Mouse (Mus musculus) MEL (cell line): ENCODE results near the gene Rhog. TPM values are rescaled to one million over a fixed set of nuclear protein-coding genes. Genes with fewer than 3 reads are reported as not detected.

Experiments used
- DNase-seq: peaks from one replicate; pipeline ENCODE4 v3.0.0; 2011; ENCODE audit warnings: low read depth, low spot score
- H3K27ac ChIP-seq: 2 replicates; pipeline ENCODE4 v1.5.1; 2012; ENCODE audit warnings: low read depth, mild to moderate bottlenecking, control low read depth, low read length, moderate library complexity; ENCODE audit not compliant: control insufficient read depth
- H3K27me3 ChIP-seq, 2 experiments: fragments of 150-350 bp in 1 of 2; sonication (generic) in 1 of 2; 2 replicates each; pipeline ENCODE4 v1.6.1; 2012; ENCODE audit warnings: low read length in 2 of 2, mild to moderate bottlenecking in 2 of 2, improper control_type of control experiment in 1 of 2, moderate library complexity in 1 of 2; ENCODE audit not compliant: insufficient read depth in 2 of 2, control insufficient read depth in 1 of 2
- H3K36me3 ChIP-seq, 2 experiments: 2 replicates each; pipeline ENCODE4 v1.6.1; 2012 to 2014; ENCODE audit warnings: low read length in 2 of 2, improper control_type of control experiment in 1 of 2, inconsistent platforms in 1 of 2, mild to moderate bottlenecking in 1 of 2; ENCODE audit not compliant: insufficient read depth in 2 of 2, control insufficient read depth in 1 of 2
- H3K4me1 ChIP-seq, 2 experiments: fragments of 150-350 bp in 1 of 2; sonication (generic) in 1 of 2; 2 replicates each; pipeline ENCODE4 v1.6.1; 2012; ENCODE audit warnings: low read length in 2 of 2, improper control_type of control experiment in 1 of 2, mild to moderate bottlenecking in 1 of 2; ENCODE audit not compliant: insufficient read depth in 2 of 2, control insufficient read depth in 1 of 2
- H3K4me3 ChIP-seq, 2 experiments: fragments of 150-350 bp in 1 of 2; sonication (generic) in 1 of 2; 2 replicates each; pipeline ENCODE4 v1.5.1; 2012; ENCODE audit warnings: low read depth in 2 of 2, low read length in 2 of 2, mild to moderate bottlenecking in 2 of 2, moderate library complexity in 2 of 2, control low read depth in 1 of 2, improper control_type of control experiment in 1 of 2; ENCODE audit not compliant: control insufficient read depth in 1 of 2, insufficient read depth in 1 of 2
- H3K79me2 ChIP-seq: 2 replicates; pipeline ENCODE4 v1.6.1; 2012; ENCODE audit warnings: mild to moderate bottlenecking, low read length, moderate library complexity; ENCODE audit not compliant: control insufficient read depth, poor library complexity, insufficient read depth
- H3K9ac ChIP-seq: 2 replicates; pipeline ENCODE4 v1.6.1; 2012; ENCODE audit warnings: low read depth, mild to moderate bottlenecking, control low read depth, low read length, moderate library complexity; ENCODE audit not compliant: control insufficient read depth, poor library complexity, severe bottlenecking
- H3K9me3 ChIP-seq: fragments of 150-350 bp; sonication (generic); replicated peaks from 2 replicates; pipeline ENCODE4 v1.6.1; 2012; ENCODE audit warnings: mild to moderate bottlenecking, low read length, improper control_type of control experiment, moderate library complexity; ENCODE audit not compliant: insufficient read depth
- E2F4 ChIP-seq: IDR thresholded peaks from 2 replicates; pipeline ENCODE4 v1.6.1; 2011; ENCODE audit warnings: low read depth, low read length, improper control_type of control experiment, borderline replicate concordance
- EP300 ChIP-seq, 2 experiments: IDR thresholded peaks; 2 replicates each; pipeline ENCODE4 v1.6.1; 2011; ENCODE audit warnings: improper control_type of control experiment in 2 of 2, low read length in 2 of 2, low read depth in 1 of 2, mild to moderate bottlenecking in 1 of 2
- GABPA ChIP-seq: IDR thresholded peaks from 2 replicates; pipeline ENCODE4 v1.6.1; 2012; ENCODE audit warnings: low read depth, mild to moderate bottlenecking, inconsistent platforms, low read length, improper control_type of control experiment, moderate library complexity
- GATA1 ChIP-seq: IDR thresholded peaks from 2 replicates; pipeline ENCODE4 v1.6.1; 2011; ENCODE audit warnings: low read depth, low read length, improper control_type of control experiment
- HCFC1 ChIP-seq: IDR thresholded peaks from 2 replicates; pipeline ENCODE4 v1.6.1; 2012; ENCODE audit warnings: low read depth, mild to moderate bottlenecking, inconsistent platforms, low read length, improper control_type of control experiment, moderate library complexity
- JUND ChIP-seq: IDR thresholded peaks from 2 replicates; pipeline ENCODE4 v1.6.1; 2011; ENCODE audit warnings: low read depth, mild to moderate bottlenecking, improper control_type of control experiment, low read length
- KAT2A ChIP-seq: conservative IDR thresholded peaks from 2 replicates; pipeline ENCODE4 v1.6.1; 2012; ENCODE audit warnings: low read depth, low read length, improper control_type of control experiment, inconsistent platforms
- MAFK ChIP-seq: IDR thresholded peaks from 2 replicates; pipeline ENCODE4 v1.6.1; 2011; ENCODE audit warnings: low read depth, mild to moderate bottlenecking, low read length, improper control_type of control experiment, borderline replicate concordance
- MEF2A ChIP-seq: IDR thresholded peaks from 2 replicates; pipeline ENCODE4 v1.6.1; 2014; ENCODE audit warnings: low read depth, mild to moderate bottlenecking, inconsistent platforms, low read length, improper control_type of control experiment; ENCODE audit not compliant: poor library complexity, insufficient replicate concordance, severe bottlenecking; ENCODE audit errors: extremely low read depth
- MYC ChIP-seq: IDR thresholded peaks from 2 replicates; pipeline ENCODE4 v1.6.1; 2011; ENCODE audit warnings: low read depth, mild to moderate bottlenecking, low read length, improper control_type of control experiment, moderate library complexity
- NELFE ChIP-seq: IDR thresholded peaks from 2 replicates; pipeline ENCODE4 v1.6.1; 2011; ENCODE audit warnings: low read depth, low read length, improper control_type of control experiment
- POLR2A ChIP-seq, 2 experiments: IDR thresholded peaks; 2 replicates each; pipeline ENCODE4 v1.6.1; 2011 to 2012; ENCODE audit warnings: low read length in 2 of 2, mild to moderate bottlenecking in 2 of 2, control low read depth in 1 of 2, improper control_type of control experiment in 1 of 2, low read depth in 1 of 2, moderate library complexity in 1 of 2; ENCODE audit not compliant: control insufficient read depth in 1 of 2, insufficient read depth in 1 of 2, poor library complexity in 1 of 2
- POLR2AphosphoS5 ChIP-seq: IDR thresholded peaks from 2 replicates; pipeline ENCODE4 v1.6.1; 2012; ENCODE audit warnings: low read depth, borderline replicate concordance, mild to moderate bottlenecking, inconsistent platforms, low read length, moderate library complexity, mixed read lengths
- RAD21 ChIP-seq: IDR thresholded peaks from 2 replicates; pipeline ENCODE4 v1.6.1; 2011; ENCODE audit warnings: mild to moderate bottlenecking, low read depth, low read length, improper control_type of control experiment
- RCOR1 ChIP-seq: IDR thresholded peaks from 2 replicates; pipeline ENCODE4 v1.6.1; 2012; ENCODE audit warnings: low read depth, mild to moderate bottlenecking, inconsistent platforms, low read length, improper control_type of control experiment
- SIN3A ChIP-seq: IDR thresholded peaks from 2 replicates; pipeline ENCODE4 v1.6.1; 2012; ENCODE audit warnings: low read length, improper control_type of control experiment, inconsistent platforms
- SMC3 ChIP-seq: IDR thresholded peaks from 2 replicates; pipeline ENCODE4 v1.6.1; 2011; ENCODE audit warnings: low read depth, low read length, improper control_type of control experiment
- TAL1 ChIP-seq: IDR thresholded peaks from 2 replicates; pipeline ENCODE4 v1.6.1; 2012; ENCODE audit warnings: mild to moderate bottlenecking, inconsistent platforms, low read length, moderate library complexity, mixed read lengths
- TBP ChIP-seq: IDR thresholded peaks from 2 replicates; pipeline ENCODE4 v1.8.0; 2011; ENCODE audit warnings: low read depth, low read length, improper control_type of control experiment
- TCF12 ChIP-seq: IDR thresholded peaks from 2 replicates; pipeline ENCODE4 v1.6.1; 2014; ENCODE audit warnings: low read depth, mild to moderate bottlenecking, inconsistent platforms, low read length, improper control_type of control experiment, moderate library complexity
- UBTF ChIP-seq: IDR thresholded peaks from 2 replicates; pipeline ENCODE4 v1.6.1; 2012; ENCODE audit warnings: low read depth, mild to moderate bottlenecking, inconsistent platforms, low read length, improper control_type of control experiment, moderate library complexity, borderline replicate concordance; ENCODE audit not compliant: insufficient read depth
- USF1 ChIP-seq: IDR thresholded peaks from 2 replicates; pipeline ENCODE4 v1.6.1; 2014; ENCODE audit warnings: low read depth, mild to moderate bottlenecking, inconsistent platforms, low read length, improper control_type of control experiment, moderate library complexity
- ZC3H11A ChIP-seq: IDR thresholded peaks from 2 replicates; pipeline ENCODE4 v1.6.1; 2012; ENCODE audit warnings: low read depth, mild to moderate bottlenecking, inconsistent platforms, low read length, improper control_type of control experiment
- polyA plus RNA-seq, 2 experiments: library from polyadenylated mRNA; stranded (reverse) in 1 of 2; unstranded in 1 of 2; fragments of >175 nt in 1 of 2; fragments of >200 nt in 1 of 2; gene quantifications; 2 replicates each; pipeline versions ENCODE4 v1.2.1 to v1.2.4; 2012; ENCODE audit warnings: low replicate concordance in 2 of 2, low read depth in 1 of 2; ENCODE audit not compliant: insufficient read length in 2 of 2, insufficient read depth in 1 of 2, missing spikeins in 1 of 2
- total RNA-seq: library from RNA; depleted of rRNA; stranded (reverse); fragments of 300-350 nt; gene quantifications from 2 replicates; pipeline ENCODE4 v1.2.3, GENCODE M21; 2012

The Rhog gene
- total and polyA plus RNA-seq, 3 experiments, result 24.1 to 425 (median 347) TPM

DNA sequence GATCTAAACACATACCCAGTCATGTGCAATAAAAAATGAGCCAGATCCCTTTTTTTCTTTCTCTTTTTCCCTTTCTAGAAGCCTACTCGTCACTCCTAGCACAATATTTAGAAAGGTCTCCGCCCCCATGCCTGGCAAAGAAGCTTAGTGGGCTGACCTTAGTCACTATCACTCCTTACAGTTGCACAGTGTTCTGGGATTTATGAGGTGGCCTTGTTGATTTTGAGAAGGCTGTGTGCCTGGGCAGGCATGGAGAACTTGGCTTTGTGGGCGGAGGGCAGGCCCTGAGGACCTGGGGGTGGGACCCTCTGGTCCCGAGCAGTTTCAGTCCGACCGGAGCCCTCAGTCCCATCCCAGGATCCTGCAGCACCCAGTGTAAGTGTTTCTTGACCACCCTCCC, 26.0 kb downstream of the Rhog start:
- Histone ChIP-seq H3K27ac (no peak overlapping the region), H3K9me3 (no peaks in the 10 kb centered on the region), H3K79me2 (no peaks in the 10 kb centered on the region), H3K27me3 (no peaks in the 10 kb centered on the region), H3K36me3 (peaks cover 0 to 9% of the 10 kb centered on the region in 2 experiments; a peak in 2 of 4 replicates), H3K4me3 (no peak overlapping the region), H3K9ac (no peak overlapping the region), H3K4me1 (peaks cover 4 to 8% of the 10 kb centered on the region in 2 experiments)
- no peak for DNase-seq
- TF ChIP-seq GABPA, result no peak
- no peak for TF ChIP-seq POLR2A (IDR thresholded peaks at IDR 0.05; ENCODE audit: control insufficient read depth in 1 of 2, insufficient read depth in 1 of 2, low read depth in 1 of 2, low read length in 2 of 2, poor library complexity in 1 of 2)
- TF ChIP-seq MAFK, result no peak
- TF ChIP-seq ZC3H11A, result no peak
- TF ChIP-seq TCF12, result no peak
- no peak for TF ChIP-seq TBP
- no peak for TF ChIP-seq MYC

DNA sequence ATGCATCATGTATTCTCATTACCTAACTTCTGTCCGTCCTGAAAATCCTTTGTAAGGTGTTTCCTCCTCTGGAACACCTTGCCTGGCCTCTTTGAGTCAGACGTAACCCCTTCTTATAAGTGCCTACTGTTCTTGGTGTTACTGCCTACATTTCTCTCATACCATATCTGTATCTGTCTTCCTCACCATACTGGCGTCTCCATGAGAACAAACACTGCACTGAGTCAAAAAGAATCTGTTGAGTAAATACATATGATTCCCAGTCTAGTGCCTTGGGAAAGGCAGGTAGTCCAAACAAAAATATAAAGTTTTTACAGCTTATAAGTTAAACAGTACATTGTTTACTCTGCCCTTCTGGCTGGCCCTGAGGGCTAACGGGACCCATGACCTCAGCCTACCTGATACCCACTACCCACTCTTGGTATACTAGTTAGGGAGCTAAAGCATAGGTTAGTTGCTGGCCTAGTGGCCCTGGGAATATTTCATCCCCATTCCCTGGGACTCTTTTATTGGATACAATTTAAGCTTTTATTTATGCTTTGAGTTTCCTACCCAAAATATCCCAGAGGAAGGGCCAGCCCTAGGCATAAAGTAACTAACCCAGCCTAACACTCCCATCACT, 27.7 kb downstream of the Rhog start:
- no peak for DNase-seq
- H3K27me3 ChIP-seq, result no peaks in the 10 kb centered on the region
- no peak overlapping the region for H3K27ac ChIP-seq
- no peaks in the 10 kb centered on the region for H3K9me3 ChIP-seq
- peaks cover under 1% of the 10 kb centered on the region for H3K79me2 ChIP-seq
- H3K36me3 ChIP-seq, result peaks cover 0 to 13% of the 10 kb centered on the region in 2 experiments; a peak in 2 of 4 replicates
- TF ChIP-seq POLR2AphosphoS5 (no peak), EP300 (IDR thresholded peaks at IDR 0.05; ENCODE audit: low read depth in 1 of 2, low read length in 2 of 2) (no peak), UBTF (no peak), MYC (no peak), GATA1 (no peak), NELFE (no peak), E2F4 (no peak), MEF2A (no peak), TAL1 (no peak), ZC3H11A (no peak), TCF12 (no peak), KAT2A (no peak), SIN3A (no peak), HCFC1 (no peak), SMC3 (no peak), RCOR1 (no peak), RAD21 (no peak), USF1 (no peak), JUND (no peak)
- no peak overlapping the region for H3K4me3 ChIP-seq
- H3K9ac ChIP-seq, result no peak overlapping the region
- H3K4me1 ChIP-seq, result peaks cover 1 to 12% of the 10 kb centered on the region in 2 experiments
